Mouse (Mus musculus): Measurements from ENCODE around the gene Peg12. TPM values are rescaled to one million over a fixed set of nuclear protein-coding genes. Genes with fewer than 3 reads are reported as not detected.

Peg12 gene
- total RNA-seq, 2 experiments from 2014 or later, result 1.9 to 2.6 TPM

Other genes with a start within 250 kb of the Peg12 start
- 10 to 100 TPM; 20.3 to 24.4 TPM for gene Ndn, start 117.9 kb downstream of the Peg12 start, total RNA-seq (2021)
- gene Magel2, start 87.5 kb downstream of the Peg12 start, total RNA-seq (2021), result under 1 TPM; 0.21 to 0.47 TPM
- gene Mkrn3, start 44.4 kb downstream of the Peg12 start, total RNA-seq (2021), result under 1 TPM; 0.33 to 0.42 TPM

Measured in gastrocnemius, postnatal 14 days (tissue).